Mouse (Mus musculus) natural killer cell, adult 2 months (primary cell): Measurements from ENCODE around the gene Tfe3.

Experiments used
- DNase-seq, 2 experiments: peaks; one replicate each; pipeline ENCODE4 v3.0.0; 2022; ENCODE audit warnings: low spot score in 2 of 2

Tfe3 gene

GRCm38 (mm10) chrX:7750432-7751116 lies 11.8 kb upstream of the Tfe3 start, which contains the start of gene Ccdc120:
Gene Ccdc120 (minus strand): TSS chrX:7750905.
- DNase-seq = no peak

GRCm38 (mm10) chrX:7753627-7754026 lies 8.7 kb upstream of the Tfe3 start:
- DNase-seq = peak in 1 of 2 experiments; percentile 30

- DNase-seq = no peak
Measured at GRCm38 (mm10) chrX:7762921-7763197, 499 bp downstream of the Tfe3 start.

- DNase-seq = peak in 1 of 2 experiments; percentile 2
Measured at GRCm38 (mm10) chrX:7763631-7764393, 1.5 kb downstream of the Tfe3 start.

- DNase-seq = no peak
Measured at GRCm38 (mm10) chrX:7764657-7765280, 2.4 kb downstream of the Tfe3 start.

GRCm38 (mm10) chrX:7765281-7765670 lies 2.9 kb downstream of the Tfe3 start:
- DNase-seq = no peak

GRCm38 (mm10) chrX:7765764-7766163 lies 3.4 kb downstream of the Tfe3 start:
- no peak for DNase-seq

GRCm38 (mm10) chrX:7769302-7770017 lies 7.1 kb downstream of the Tfe3 start:
- no peak for DNase-seq

GRCm38 (mm10) chrX:7772766-7773165 lies 10.4 kb downstream of the Tfe3 start:
- DNase-seq = peak in 1 of 2 experiments; percentile 19

- no peak for DNase-seq
Measured at GRCm38 (mm10) chrX:7775501-7776205, 13.3 kb downstream of the Tfe3 start.

GRCm38 (mm10) chrX:7776329-7777082 lies 14.1 kb downstream of the Tfe3 start:
- DNase-seq = peak in 1 of 2 experiments; percentile 26

GRCm38 (mm10) chrX:7778450-7779244 lies 16.3 kb downstream of the Tfe3 start:
- DNase-seq = no peak

GRCm38 (mm10) chrX:7779294-7779693 lies 16.9 kb downstream of the Tfe3 start:
- no peak for DNase-seq

GRCm38 (mm10) chrX:7782603-7783092 lies 20.3 kb downstream of the Tfe3 start:
- no peak for DNase-seq

- DNase-seq = peak; percentile 77 to 82
Measured at GRCm38 (mm10) chrX:7789542-7790136, 27.3 kb downstream of the Tfe3 start, which contains the start of gene Gripap1. Gene Gripap1 (plus strand): TSS chrX:7789765.

GRCm38 (mm10) chrX:7790309-7790708 lies 27.9 kb downstream of the Tfe3 start:
- DNase-seq = no peak

- DNase-seq = peak in 1 of 2 experiments; percentile 8
Measured at GRCm38 (mm10) chrX:7793361-7793760, 31.0 kb downstream of the Tfe3 start.

- DNase-seq = no peak
Measured at GRCm38 (mm10) chrX:7795016-7795415, 32.7 kb downstream of the Tfe3 start.

- no peak for DNase-seq
Measured at GRCm38 (mm10) chrX:7797327-7797726, 35.0 kb downstream of the Tfe3 start.
